Mouse (Mus musculus) cortical plate, adult 2 months (tissue): ENCODE results near the gene Htr1f.

Experiments
- CTCF ChIP-seq: fragments of 200-500 bp; IDR thresholded peaks from 2 replicates; pipeline ENCODE4 v1.5.1; 2011; ENCODE audit warnings: mild to moderate bottlenecking, control low read depth, low read length; ENCODE audit not compliant: insufficient read depth; ENCODE audit errors: extremely low read depth
- POLR2A ChIP-seq: fragments of 200-500 bp; IDR thresholded peaks from 2 replicates; pipeline ENCODE4 v1.6.1; 2011; ENCODE audit warnings: mild to moderate bottlenecking, low read length, control low read depth; ENCODE audit not compliant: insufficient read depth; ENCODE audit errors: extremely low read depth

DNA sequence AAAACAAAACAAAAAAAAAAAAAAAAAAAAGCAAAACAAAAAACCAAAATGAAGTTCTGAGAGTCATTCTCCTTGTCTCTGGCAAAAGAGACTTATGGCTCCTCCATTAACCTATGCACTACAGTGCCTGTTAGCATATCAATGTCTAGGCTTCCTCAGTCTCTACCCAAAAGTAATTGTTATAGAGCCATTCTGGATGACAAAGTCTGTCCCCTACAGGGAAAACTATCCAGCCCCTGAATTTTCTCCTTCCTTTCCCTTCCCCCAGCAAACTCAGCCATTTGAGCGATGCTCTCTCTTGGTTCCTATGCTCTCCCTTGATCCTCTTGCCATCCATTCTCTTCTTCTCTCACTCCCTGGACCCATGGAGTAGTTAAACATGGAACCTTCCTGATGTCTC lies 229.8 kb downstream of the Htr1f start:
- TF ChIP-seq CTCF (no peak), POLR2A (no peak)
